Mouse (Mus musculus) kidney, postnatal 25 days (tissue): ENCODE data around the gene Rps15.

Experiments
- DNase-seq, 2 experiments: peaks; one replicate each; pipeline ENCODE4 v3.0.0; 2021; ENCODE audit warnings: mixed read lengths in 2 of 2

The Rps15 gene

GRCm38 (mm10) chr10:80260642-80261584 is 31.3 kb upstream of the Rps15 start, which contains the start of the genes Gamt and Dazap1:
Gamt (minus strand) TSS chr10:80261012.
Dazap1 (plus strand) TSS chr10:80261486.
- peak; percentile 98 to 99 for DNase-seq

GRCm38 (mm10) chr10:80261585-80261968 is 30.7 kb upstream of the Rps15 start:
- DNase-seq: peak; percentile 99 to 100

- DNase-seq: no peak
Measured at GRCm38 (mm10) chr10:80262169-80262568, 30.1 kb upstream of the Rps15 start.

- DNase-seq: peak in 1 of 2 experiments; percentile 37
Measured at GRCm38 (mm10) chr10:80262776-80263365, 29.4 kb upstream of the Rps15 start.

- peak; percentile 99 to 100 for DNase-seq
Measured at GRCm38 (mm10) chr10:80264341-80265148, 27.7 kb upstream of the Rps15 start.

GRCm38 (mm10) chr10:80265149-80265486 is 27.1 kb upstream of the Rps15 start:
- no peak for DNase-seq

- peak in 1 of 2 experiments; percentile 43 for DNase-seq
Measured at GRCm38 (mm10) chr10:80270099-80270498, 22.2 kb upstream of the Rps15 start.

- peak; percentile 77 to 87 for DNase-seq
Measured at GRCm38 (mm10) chr10:80270734-80271181, 21.5 kb upstream of the Rps15 start.

GRCm38 (mm10) chr10:80271186-80271843 is 20.9 kb upstream of the Rps15 start:
- DNase-seq: peak in 1 of 2 experiments; percentile 33

GRCm38 (mm10) chr10:80271870-80272585 is 20.2 kb upstream of the Rps15 start:
- peak in 1 of 2 experiments; percentile 43 for DNase-seq

- DNase-seq: no peak
Measured at GRCm38 (mm10) chr10:80273847-80274246, 18.4 kb upstream of the Rps15 start.

GRCm38 (mm10) chr10:80276238-80276637 is 16.0 kb upstream of the Rps15 start:
- no peak for DNase-seq

GRCm38 (mm10) chr10:80278390-80278789 is 13.9 kb upstream of the Rps15 start:
- peak in 1 of 2 experiments; percentile 38 for DNase-seq

- no peak for DNase-seq
Measured at GRCm38 (mm10) chr10:80279273-80279672, 13.0 kb upstream of the Rps15 start.

- DNase-seq: peak; percentile 86 to 96
Measured at GRCm38 (mm10) chr10:80281304-80281703, 10.9 kb upstream of the Rps15 start.

- DNase-seq: peak; percentile 76 to 90
Measured at GRCm38 (mm10) chr10:80281921-80282371, 10.3 kb upstream of the Rps15 start.

GRCm38 (mm10) chr10:80282481-80283441 is 9.5 kb upstream of the Rps15 start:
- DNase-seq: peak in 1 of 2 experiments; percentile 74

- DNase-seq: no peak
Measured at GRCm38 (mm10) chr10:80285222-80286070, 6.8 kb upstream of the Rps15 start.

GRCm38 (mm10) chr10:80288097-80288496 is 4.2 kb upstream of the Rps15 start:
- DNase-seq: no peak
